Mouse (Mus musculus): ENCODE measurements around the gene Nhlrc1. TPM values are rescaled to one million over a fixed set of nuclear protein-coding genes. Genes with fewer than 3 reads are reported as not detected.

The Nhlrc1 gene
- polyA plus RNA-seq (2014; fragmentation: Nextera tagmentation; extraction: Ambion mirVana): 14.6 and 15.1 TPM in 2 replicates

- H3K9me3 ChIP-seq (ENCODE audit: control insufficient read depth, low read length): peaks cover 10% of the 10 kb centered on the region
- peak within 1 kb of the TSS; percentile 49 for H3K4me3 ChIP-seq (ENCODE audit: low read depth, low read length)
- H3K4me1 ChIP-seq (ENCODE audit: control insufficient read depth, insufficient read depth, low read length): peaks cover 6% of the 10 kb centered on the region; the same call in 1 of the 2 replicates
- H3K27ac ChIP-seq (ENCODE audit: low read depth, low read length): no peak within 1 kb of the TSS
- peak within 1 kb of the TSS; percentile 51 for H3K9ac ChIP-seq (replicated peaks; ENCODE audit: low read depth, low read length)
- 3% methylated on average over 52 of the region's 73 CpGs for WGBS
- H3K27me3 ChIP-seq (ENCODE audit: control insufficient read depth, insufficient read depth, low read length): no peaks in the 10 kb centered on the region
- ATAC-seq (ENCODE audit: low read depth): peak; percentile 95
- H3K4me2 ChIP-seq (ENCODE audit: low read depth, low read length): peak within 1 kb of the TSS; percentile 91
- no peaks in the 10 kb centered on the region for H3K36me3 ChIP-seq (ENCODE audit: control insufficient read depth, insufficient read depth, low read length)
Observed at GRCm38 (mm10) chr13:47014334-47015194, at the start of gene Nhlrc1. Nhlrc1 (minus strand) TSS chr13:47014850.

GRCm38 (mm10) chr13:47063985-47064760, 49.5 kb upstream of the Nhlrc1 start:
- 81% methylated on average over 15 of the region's 15 CpGs for WGBS
- H3K4me2 ChIP-seq (ENCODE audit: low read depth, low read length): no peak overlapping the region

GRCm38 (mm10) chr13:47062756-47063155, 48.1 kb upstream of the Nhlrc1 start:
- no peak for ATAC-seq (ENCODE audit: low read depth)
- Histone ChIP-seq H3K4me3 (ENCODE audit: low read depth, low read length) (no peak overlapping the region), H3K4me1 (ENCODE audit: control insufficient read depth, insufficient read depth, low read length) (no peaks in the 10 kb centered on the region), H3K9me3 (ENCODE audit: control insufficient read depth, low read length) (no peaks in the 10 kb centered on the region), H3K27ac (ENCODE audit: low read depth, low read length) (no peak overlapping the region), H3K9ac (replicated peaks; ENCODE audit: low read depth, low read length) (no peak overlapping the region), H3K27me3 (ENCODE audit: control insufficient read depth, insufficient read depth, low read length) (no peaks in the 10 kb centered on the region), H3K4me2 (ENCODE audit: low read depth, low read length) (no peak overlapping the region), H3K36me3 (ENCODE audit: control insufficient read depth, insufficient read depth, low read length) (peaks cover 38% of the 10 kb centered on the region)
- 96% methylated on average over 17 of the region's 17 CpGs for WGBS

More at GRCm38 (mm10) chr13:47063985-47064760, 49.5 kb upstream of the Nhlrc1 start:
- H3K27me3 ChIP-seq (ENCODE audit: control insufficient read depth, insufficient read depth, low read length): no peaks in the 10 kb centered on the region
- no peak overlapping the region for H3K4me3 ChIP-seq (ENCODE audit: low read depth, low read length)
- no peaks in the 10 kb centered on the region for H3K9me3 ChIP-seq (ENCODE audit: control insufficient read depth, low read length)
- no peaks in the 10 kb centered on the region for H3K4me1 ChIP-seq (ENCODE audit: control insufficient read depth, insufficient read depth, low read length)
- ATAC-seq (ENCODE audit: low read depth): no peak
- no peak overlapping the region for H3K9ac ChIP-seq (replicated peaks; ENCODE audit: low read depth, low read length)
- peaks cover 35% of the 10 kb centered on the region for H3K36me3 ChIP-seq (ENCODE audit: control insufficient read depth, insufficient read depth, low read length)
- no peak overlapping the region for H3K27ac ChIP-seq (ENCODE audit: low read depth, low read length)

GRCm38 (mm10) chr13:47056781-47057180, 42.1 kb upstream of the Nhlrc1 start:
- Histone ChIP-seq H3K4me3 (ENCODE audit: low read depth, low read length) (no peak overlapping the region), H3K9ac (replicated peaks; ENCODE audit: low read depth, low read length) (no peak overlapping the region), H3K36me3 (ENCODE audit: control insufficient read depth, insufficient read depth, low read length) (peaks cover 34% of the 10 kb centered on the region)

GRCm38 (mm10) chr13:47056126-47056525, 41.5 kb upstream of the Nhlrc1 start:
- H3K27me3 ChIP-seq (ENCODE audit: control insufficient read depth, insufficient read depth, low read length): no peaks in the 10 kb centered on the region
- no peak overlapping the region for H3K9ac ChIP-seq (replicated peaks; ENCODE audit: low read depth, low read length)
- H3K4me2 ChIP-seq (ENCODE audit: low read depth, low read length): no peak overlapping the region
- H3K4me3 ChIP-seq (ENCODE audit: low read depth, low read length): no peak overlapping the region
- 93% methylated on average over 11 of the region's 11 CpGs for WGBS
- no peak for ATAC-seq (ENCODE audit: low read depth)
- no peaks in the 10 kb centered on the region for H3K4me1 ChIP-seq (ENCODE audit: control insufficient read depth, insufficient read depth, low read length)
- no peaks in the 10 kb centered on the region for H3K9me3 ChIP-seq (ENCODE audit: control insufficient read depth, low read length)
- no peak overlapping the region for H3K27ac ChIP-seq (ENCODE audit: low read depth, low read length)
- H3K36me3 ChIP-seq (ENCODE audit: control insufficient read depth, insufficient read depth, low read length): peaks cover 33% of the 10 kb centered on the region

More at GRCm38 (mm10) chr13:47056781-47057180, 42.1 kb upstream of the Nhlrc1 start:
- H3K27me3 ChIP-seq (ENCODE audit: control insufficient read depth, insufficient read depth, low read length): no peaks in the 10 kb centered on the region
- H3K27ac ChIP-seq (ENCODE audit: low read depth, low read length): no peak overlapping the region
- no peak overlapping the region for H3K4me2 ChIP-seq (ENCODE audit: low read depth, low read length)
- H3K4me1 ChIP-seq (ENCODE audit: control insufficient read depth, insufficient read depth, low read length): no peaks in the 10 kb centered on the region
- no peaks in the 10 kb centered on the region for H3K9me3 ChIP-seq (ENCODE audit: control insufficient read depth, low read length)
- ATAC-seq (ENCODE audit: low read depth): no peak
- WGBS: 95% methylated on average over 5 of the region's 5 CpGs

- H3K27ac ChIP-seq (ENCODE audit: low read depth, low read length): no peak overlapping the region
- no peaks in the 10 kb centered on the region for H3K9me3 ChIP-seq (ENCODE audit: control insufficient read depth, low read length)
- peaks cover 23% of the 10 kb centered on the region; the same call in 1 of the 2 replicates for H3K36me3 ChIP-seq (ENCODE audit: control insufficient read depth, insufficient read depth, low read length)
- 38% methylated on average over 10 of the region's 10 CpGs for WGBS
- no peak overlapping the region for H3K4me2 ChIP-seq (ENCODE audit: low read depth, low read length)
- no peak overlapping the region for H3K4me3 ChIP-seq (ENCODE audit: low read depth, low read length)
- ATAC-seq (ENCODE audit: low read depth): no peak
- no peak overlapping the region for H3K9ac ChIP-seq (replicated peaks; ENCODE audit: low read depth, low read length)
- H3K4me1 ChIP-seq (ENCODE audit: control insufficient read depth, insufficient read depth, low read length): no peaks in the 10 kb centered on the region
- H3K27me3 ChIP-seq (ENCODE audit: control insufficient read depth, insufficient read depth, low read length): no peaks in the 10 kb centered on the region
Observed at GRCm38 (mm10) chr13:47053971-47054370, 39.3 kb upstream of the Nhlrc1 start.

- Histone ChIP-seq H3K9me3 (ENCODE audit: control insufficient read depth, low read length) (no peaks in the 10 kb centered on the region), H3K4me2 (ENCODE audit: low read depth, low read length) (no peak overlapping the region), H3K27me3 (ENCODE audit: control insufficient read depth, insufficient read depth, low read length) (no peaks in the 10 kb centered on the region), H3K36me3 (ENCODE audit: control insufficient read depth, insufficient read depth, low read length) (peaks cover 13% of the 10 kb centered on the region; the same call in 1 of the 2 replicates), H3K9ac (replicated peaks; ENCODE audit: low read depth, low read length) (no peak overlapping the region), H3K4me1 (ENCODE audit: control insufficient read depth, insufficient read depth, low read length) (no peaks in the 10 kb centered on the region), H3K4me3 (ENCODE audit: low read depth, low read length) (no peak overlapping the region), H3K27ac (ENCODE audit: low read depth, low read length) (no peak overlapping the region)
- ATAC-seq (ENCODE audit: low read depth): no peak
- WGBS: 95% methylated on average over 4 of the region's 4 CpGs
Observed at GRCm38 (mm10) chr13:47050009-47050408, 35.4 kb upstream of the Nhlrc1 start.

- H3K27me3 ChIP-seq (ENCODE audit: control insufficient read depth, insufficient read depth, low read length): no peaks in the 10 kb centered on the region
- no peak overlapping the region for H3K27ac ChIP-seq (ENCODE audit: low read depth, low read length)
- H3K9ac ChIP-seq (replicated peaks; ENCODE audit: low read depth, low read length): no peak overlapping the region
- WGBS: 92% methylated on average over 4 of the region's 4 CpGs
- H3K4me2 ChIP-seq (ENCODE audit: low read depth, low read length): no peak overlapping the region
- H3K36me3 ChIP-seq (ENCODE audit: control insufficient read depth, insufficient read depth, low read length): peaks cover 4% of the 10 kb centered on the region; the same call in 1 of the 2 replicates
- ATAC-seq (ENCODE audit: low read depth): no peak
- no peaks in the 10 kb centered on the region for H3K9me3 ChIP-seq (ENCODE audit: control insufficient read depth, low read length)
- no peak overlapping the region for H3K4me3 ChIP-seq (ENCODE audit: low read depth, low read length)
- H3K4me1 ChIP-seq (ENCODE audit: control insufficient read depth, insufficient read depth, low read length): peaks cover 5% of the 10 kb centered on the region; the same call in 1 of the 2 replicates
Observed at GRCm38 (mm10) chr13:47047996-47048395, 33.3 kb upstream of the Nhlrc1 start.

GRCm38 (mm10) chr13:47044617-47044947, 29.9 kb upstream of the Nhlrc1 start, which contains the start of gene Tpmt:
Tpmt (minus strand) TSS chr13:47044737.
- peak within 1 kb of the TSS; percentile 78 for H3K9ac ChIP-seq (replicated peaks; ENCODE audit: low read depth, low read length)
- 16% methylated on average over 10 of the region's 10 CpGs for WGBS
- H3K27ac ChIP-seq (ENCODE audit: low read depth, low read length): peak within 1 kb of the TSS; percentile 81
- H3K27me3 ChIP-seq (ENCODE audit: control insufficient read depth, insufficient read depth, low read length): no peaks in the 10 kb centered on the region
- H3K4me1 ChIP-seq (ENCODE audit: control insufficient read depth, insufficient read depth, low read length): peaks cover 5% of the 10 kb centered on the region; the same call in 1 of the 2 replicates
- H3K4me3 ChIP-seq (ENCODE audit: low read depth, low read length): peak within 1 kb of the TSS; percentile 84
- no peak for ATAC-seq (ENCODE audit: low read depth)
- no peaks in the 10 kb centered on the region for H3K9me3 ChIP-seq (ENCODE audit: control insufficient read depth, low read length)
- H3K4me2 ChIP-seq (ENCODE audit: low read depth, low read length): peak within 1 kb of the TSS; percentile 99
- H3K36me3 ChIP-seq (ENCODE audit: control insufficient read depth, insufficient read depth, low read length): no peaks in the 10 kb centered on the region

All from neural tube, embryonic 14.5 days (tissue).